Mouse (Mus musculus) cerebellum, postnatal 10 days (tissue): Measurements from ENCODE around the gene Nrp2.

Source experiments
- DNase-seq, 2 experiments: peaks; one replicate each; pipeline ENCODE4 v3.0.0; 2021; ENCODE audit warnings: mixed read lengths in 2 of 2

The Nrp2 gene

GRCm38 (mm10) chr1:62752055-62752454 is 49.0 kb downstream of the Nrp2 start:
- DNase-seq: no peak

GRCm38 (mm10) chr1:62752661-62753333 is 49.7 kb downstream of the Nrp2 start:
- no peak for DNase-seq

DNA sequence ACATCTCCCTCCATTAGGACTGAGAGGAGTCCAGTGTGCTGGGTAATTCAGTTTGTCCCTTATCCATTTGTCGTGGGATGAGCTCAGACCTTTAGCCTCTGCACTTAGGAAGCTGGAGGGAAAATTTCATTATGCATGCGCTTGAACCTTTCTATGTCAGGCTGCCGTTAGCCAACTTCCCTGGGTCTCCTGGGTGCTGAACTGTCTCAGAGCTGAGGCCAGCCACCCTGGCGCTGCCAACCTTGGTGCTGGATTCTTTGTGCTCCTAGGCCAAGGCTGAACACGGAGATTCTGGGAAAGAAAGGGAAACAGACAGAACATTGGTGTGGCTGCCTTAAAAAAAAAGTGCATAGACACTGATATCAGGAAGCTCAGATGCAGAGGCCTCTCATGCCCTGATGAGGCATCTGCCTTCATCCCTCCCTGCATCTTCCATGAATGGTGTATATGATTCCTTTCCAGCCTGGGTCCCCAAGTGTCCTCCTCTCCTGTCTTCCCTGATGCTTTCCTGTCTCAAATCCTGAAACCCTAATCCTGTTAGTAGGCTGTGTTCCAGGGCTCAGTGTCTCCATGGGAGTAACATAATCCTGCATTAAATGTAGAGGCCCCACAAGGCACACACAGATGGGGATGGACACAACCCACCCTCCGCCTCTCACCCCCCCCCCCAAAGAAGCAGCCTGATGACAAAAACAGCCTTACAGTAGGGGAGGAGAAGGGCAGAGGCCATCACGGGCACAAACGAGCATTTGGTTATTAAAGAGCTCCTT is 51.2 kb downstream of the Nrp2 start:
- DNase-seq: peak in 1 of 2 experiments; percentile 38

DNA sequence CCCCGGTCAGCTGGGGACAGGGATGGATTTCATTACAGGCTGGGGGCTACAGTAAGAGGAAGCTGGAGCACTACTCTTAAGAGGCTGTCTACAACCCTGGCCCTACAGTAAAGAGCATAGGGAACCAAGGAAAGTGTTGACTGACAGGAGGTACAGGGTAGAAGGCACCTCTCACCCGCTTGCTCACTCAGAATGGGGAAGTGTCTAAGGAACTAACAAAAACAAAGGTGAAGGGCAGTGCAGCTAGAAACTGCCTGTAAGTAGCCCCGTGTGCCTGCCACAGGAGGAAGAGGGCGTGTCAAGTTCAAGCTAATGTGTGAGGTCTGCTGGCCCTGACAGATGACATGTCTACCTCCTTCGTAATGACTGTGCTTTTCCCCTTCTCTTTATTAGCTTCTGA is 57.0 kb downstream of the Nrp2 start:
- no peak for DNase-seq

GRCm38 (mm10) chr1:62760565-62760964 is 57.5 kb downstream of the Nrp2 start:
- DNase-seq: no peak

DNA sequence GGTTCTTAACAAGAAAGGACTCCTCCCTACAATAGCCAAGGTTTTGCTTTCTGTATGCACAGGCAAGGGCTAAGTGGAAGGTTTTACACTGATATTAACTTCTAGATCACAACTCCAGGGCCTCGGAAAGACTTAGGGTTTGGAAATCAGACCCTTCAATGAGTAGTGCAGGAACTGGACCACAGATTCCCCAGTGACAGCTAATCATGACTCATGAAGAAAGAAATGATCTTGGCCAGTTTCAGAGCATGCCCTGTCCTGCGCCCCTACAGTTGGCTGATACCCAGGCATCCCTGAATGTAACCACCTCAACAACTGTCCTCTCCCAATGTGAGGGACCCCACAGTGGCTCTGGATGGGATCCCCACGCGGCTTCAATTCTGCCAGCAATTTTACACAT is 60.7 kb downstream of the Nrp2 start:
- DNase-seq: no peak

- no peak for DNase-seq
Measured at GRCm38 (mm10) chr1:62765171-62765570, 62.1 kb downstream of the Nrp2 start.

DNA sequence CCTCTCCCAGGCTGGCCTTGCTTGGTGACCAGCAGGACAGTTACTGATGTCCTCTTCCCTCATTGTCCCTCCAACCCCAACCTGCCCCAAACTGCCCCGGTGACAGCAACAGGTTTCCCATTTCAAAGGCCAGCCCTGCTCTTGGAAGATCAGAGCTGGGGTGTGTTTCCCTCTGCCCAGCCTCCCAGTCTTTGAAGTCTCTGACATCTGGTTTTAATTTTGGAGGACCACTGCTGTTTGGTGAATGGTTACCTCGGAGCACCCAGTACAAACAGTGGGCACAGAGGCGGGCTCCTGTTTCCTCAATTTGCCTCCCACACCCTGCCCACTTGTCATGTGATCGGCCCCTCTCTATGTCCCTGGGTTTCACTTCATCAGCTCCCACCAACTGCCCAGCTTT is 63.7 kb downstream of the Nrp2 start:
- no peak for DNase-seq

DNA sequence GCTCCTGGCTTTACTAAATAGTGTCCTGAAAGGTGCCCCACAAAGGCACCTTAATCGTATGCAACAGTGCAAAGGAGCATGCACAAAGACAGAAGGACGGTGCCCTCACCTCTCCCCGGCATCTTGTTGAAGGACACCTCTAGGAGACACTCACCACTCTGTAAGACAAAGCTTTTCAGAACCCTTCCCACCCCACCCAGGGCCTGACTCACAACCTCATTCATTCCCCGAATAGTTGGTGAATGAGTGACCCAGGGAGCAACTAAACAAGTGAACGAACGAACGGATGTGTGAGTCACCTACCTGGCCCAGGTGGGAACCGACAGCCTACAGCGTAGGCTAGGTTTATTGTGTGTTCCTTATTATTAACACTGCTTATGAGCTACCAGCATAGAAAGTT is 64.5 kb downstream of the Nrp2 start:
- DNase-seq: no peak

- DNase-seq: no peak
Measured at GRCm38 (mm10) chr1:62770576-62770975, 67.5 kb downstream of the Nrp2 start.

DNA sequence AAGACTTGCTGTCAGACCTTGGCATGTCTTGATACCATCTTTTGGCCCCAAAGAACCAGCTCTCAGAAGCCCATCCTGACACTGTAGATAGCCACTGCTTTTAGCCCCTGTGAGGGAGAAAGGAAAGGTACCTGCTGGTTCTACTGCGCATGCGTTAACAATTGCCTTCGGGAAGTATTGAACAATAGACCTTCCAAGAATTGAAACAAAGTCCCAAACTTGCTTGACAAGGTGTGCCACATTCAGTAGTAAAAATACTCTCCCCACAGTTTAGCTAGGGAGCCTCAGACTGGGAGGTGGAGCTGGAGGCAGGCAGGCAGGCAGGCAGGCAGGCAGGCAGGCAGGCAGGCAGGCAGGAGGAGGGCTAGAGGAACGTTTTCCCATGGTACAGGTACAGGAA is 69.3 kb downstream of the Nrp2 start:
- no peak for DNase-seq

GRCm38 (mm10) chr1:62773105-62773920 is 70.2 kb downstream of the Nrp2 start:
- DNase-seq: no peak

GRCm38 (mm10) chr1:62773921-62774191 is 70.8 kb downstream of the Nrp2 start:
- no peak for DNase-seq

- no peak for DNase-seq
Measured at GRCm38 (mm10) chr1:62774288-62775218, 71.5 kb downstream of the Nrp2 start.

GRCm38 (mm10) chr1:62777320-62778235 is 74.5 kb downstream of the Nrp2 start:
- DNase-seq: peak; percentile 87

- DNase-seq: no peak
Measured at GRCm38 (mm10) chr1:62778910-62779309, 75.8 kb downstream of the Nrp2 start.

DNA sequence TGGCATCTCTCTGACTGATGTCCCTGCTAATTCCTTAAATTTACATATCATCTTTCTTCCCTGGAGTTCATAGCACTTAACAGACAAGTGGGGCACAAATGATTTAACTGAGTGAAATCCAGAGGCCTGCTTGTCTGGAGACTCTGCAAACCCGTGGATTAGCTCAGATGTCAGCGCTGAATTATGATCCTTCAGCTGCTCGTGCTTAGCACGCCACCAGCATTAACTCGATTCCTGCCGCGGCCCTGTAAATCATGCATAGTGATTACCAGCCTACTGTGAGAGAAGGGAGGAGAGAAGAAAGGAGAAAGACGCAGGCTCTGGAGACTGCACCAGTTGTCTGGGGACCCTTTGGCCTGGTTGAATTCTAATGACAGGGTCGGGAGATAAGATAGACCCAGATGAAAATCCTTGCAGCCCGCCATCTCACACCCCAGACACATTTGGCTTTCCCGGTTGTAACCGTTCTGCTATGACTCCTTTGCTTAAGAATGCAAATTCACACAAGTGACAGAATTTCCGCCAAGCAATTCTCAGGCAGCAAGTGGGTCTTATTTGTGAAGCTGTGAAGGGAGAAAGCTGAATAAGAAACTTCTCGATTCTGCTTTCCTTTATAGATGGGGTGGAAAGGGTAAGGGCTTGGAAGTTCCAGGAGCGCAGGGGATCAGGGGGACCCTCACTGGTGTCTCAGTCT is 77.1 kb downstream of the Nrp2 start:
- no peak for DNase-seq

DNA sequence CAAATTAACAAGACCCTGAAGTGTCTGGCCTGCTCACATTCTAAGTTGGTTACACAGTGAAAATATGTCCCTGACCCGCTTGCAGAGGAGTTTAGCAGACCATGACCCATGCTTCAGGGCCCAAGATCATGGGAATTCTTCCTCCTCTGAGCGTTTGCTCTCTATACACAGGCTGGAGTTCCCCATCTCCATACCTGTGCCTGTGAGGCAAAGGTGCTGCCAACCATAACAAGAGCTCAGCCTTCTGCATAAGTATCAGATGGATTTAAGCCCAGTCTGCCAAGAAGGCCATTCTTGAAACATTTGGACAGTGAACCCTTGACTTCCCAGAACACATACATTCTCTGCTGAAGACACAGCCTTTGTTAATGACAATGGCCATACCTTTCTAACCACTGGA is 79.1 kb downstream of the Nrp2 start:
- no peak for DNase-seq

- no peak for DNase-seq
Measured at GRCm38 (mm10) chr1:62782573-62782972, 79.5 kb downstream of the Nrp2 start.

- DNase-seq: peak; percentile 63
Measured at GRCm38 (mm10) chr1:62783354-62784083, 80.4 kb downstream of the Nrp2 start.
